Mouse (Mus musculus): ENCODE measurements at regions not wholly inside any gene's neighbourhood (a gene's known extent, or its start where the extent isn't known, plus 50 kb on each side); places are given as distances from the start of the nearest gene placed in this dataset.

- ATAC-seq (no peak), DNase-seq (ENCODE audit: low spot score) (no peak)
- H3K36me3 ChIP-seq (ENCODE audit: insufficient read depth, low read length), result no peaks in the 10 kb centered on the region
- H3K4me3 ChIP-seq (ENCODE audit: low read length), result no peak overlapping the region
- no peak overlapping the region for H3K9ac ChIP-seq (replicated peaks; ENCODE audit: low read length)
- no peak for TF ChIP-seq CTCF (IDR thresholded peaks at IDR 0.05; ENCODE audit: low read depth)
- H3K27ac ChIP-seq, result no peak overlapping the region
- no peak overlapping the region for H3K4me2 ChIP-seq (ENCODE audit: low read depth, low read length)
- no peaks in the 10 kb centered on the region for H3K9me3 ChIP-seq (ENCODE audit: low read length)
- H3K4me1 ChIP-seq (ENCODE audit: insufficient read depth, low read length), result no peaks in the 10 kb centered on the region
- H3K27me3 ChIP-seq (ENCODE audit: insufficient read depth, low read length), result no peaks in the 10 kb centered on the region
These were observed 57.1 kb downstream of the Inhbb start for GRCm38 (mm10) chr1:119364901-119365300.

GRCm38 (mm10) chr1:119358096-119358495, 64.0 kb downstream of the Inhbb start:
- H3K27ac ChIP-seq, result no peak overlapping the region
- no peaks in the 10 kb centered on the region for H3K4me1 ChIP-seq (ENCODE audit: insufficient read depth, low read length)
- no peak overlapping the region for H3K9ac ChIP-seq (replicated peaks; ENCODE audit: low read length)
- H3K4me3 ChIP-seq (ENCODE audit: low read length), result no peak overlapping the region
- no peaks in the 10 kb centered on the region for H3K36me3 ChIP-seq (ENCODE audit: insufficient read depth, low read length)
- no peak overlapping the region for H3K4me2 ChIP-seq (ENCODE audit: low read depth, low read length)
- no peak for DNase-seq (ENCODE audit: low spot score)
- 90% methylated on average over 1 of the region's 1 CpGs for WGBS
- H3K27me3 ChIP-seq (ENCODE audit: insufficient read depth, low read length), result no peaks in the 10 kb centered on the region
- no peak for ATAC-seq
- no peak for TF ChIP-seq CTCF (IDR thresholded peaks at IDR 0.05; ENCODE audit: low read depth)
- no peaks in the 10 kb centered on the region for H3K9me3 ChIP-seq (ENCODE audit: low read length)

GRCm38 (mm10) chr1:119356916-119357315, 65.1 kb downstream of the Inhbb start:
- no peaks in the 10 kb centered on the region for H3K27me3 ChIP-seq (ENCODE audit: insufficient read depth, low read length)
- no peak overlapping the region for H3K27ac ChIP-seq
- H3K9ac ChIP-seq (replicated peaks; ENCODE audit: low read length), result no peak overlapping the region
- DNase-seq (ENCODE audit: low spot score) (no peak), ATAC-seq (no peak)
- H3K4me1 ChIP-seq (ENCODE audit: insufficient read depth, low read length), result no peaks in the 10 kb centered on the region
- 29% methylated on average over 1 of the region's 1 CpGs for WGBS
- H3K4me3 ChIP-seq (ENCODE audit: low read length), result no peak overlapping the region
- no peak overlapping the region for H3K4me2 ChIP-seq (ENCODE audit: low read depth, low read length)
- TF ChIP-seq CTCF (IDR thresholded peaks at IDR 0.05; ENCODE audit: low read depth), result no peak
- no peaks in the 10 kb centered on the region for H3K9me3 ChIP-seq (ENCODE audit: low read length)
- no peaks in the 10 kb centered on the region for H3K36me3 ChIP-seq (ENCODE audit: insufficient read depth, low read length)

- no peak overlapping the region for H3K9ac ChIP-seq (replicated peaks; ENCODE audit: low read length)
- H3K4me3 ChIP-seq (ENCODE audit: low read length), result no peak overlapping the region
- no peak for TF ChIP-seq CTCF (IDR thresholded peaks at IDR 0.05; ENCODE audit: low read depth)
- 86% methylated on average over 5 of the region's 5 CpGs for WGBS
- DNase-seq (ENCODE audit: low spot score), result no peak
- H3K27me3 ChIP-seq (ENCODE audit: insufficient read depth, low read length), result no peaks in the 10 kb centered on the region
- no peaks in the 10 kb centered on the region for H3K4me1 ChIP-seq (ENCODE audit: insufficient read depth, low read length)
- ATAC-seq, result no peak
- H3K27ac ChIP-seq, result no peak overlapping the region
- no peak overlapping the region for H3K4me2 ChIP-seq (ENCODE audit: low read depth, low read length)
- no peaks in the 10 kb centered on the region for H3K9me3 ChIP-seq (ENCODE audit: low read length)
- H3K36me3 ChIP-seq (ENCODE audit: insufficient read depth, low read length), result no peaks in the 10 kb centered on the region
These were observed 66.6 kb downstream of the Inhbb start for GRCm38 (mm10) chr1:119355456-119355855.

- Histone ChIP-seq H3K4me3 (ENCODE audit: low read length) (no peak overlapping the region), H3K9me3 (ENCODE audit: low read length) (no peaks in the 10 kb centered on the region), H3K9ac (replicated peaks; ENCODE audit: low read length) (no peak overlapping the region), H3K4me1 (ENCODE audit: insufficient read depth, low read length) (no peaks in the 10 kb centered on the region), H3K4me2 (ENCODE audit: low read depth, low read length) (no peak overlapping the region), H3K27me3 (ENCODE audit: insufficient read depth, low read length) (no peaks in the 10 kb centered on the region), H3K27ac (no peak overlapping the region), H3K36me3 (ENCODE audit: insufficient read depth, low read length) (no peaks in the 10 kb centered on the region)
- no peak for TF ChIP-seq CTCF (IDR thresholded peaks at IDR 0.05; ENCODE audit: low read depth)
- no peak for DNase-seq (ENCODE audit: low spot score)
- peak; percentile 61; the same call in 1 of the 2 replicates for ATAC-seq
- 80% methylated on average over 8 of the region's 8 CpGs for WGBS
These were observed 70.5 kb downstream of the Inhbb start for GRCm38 (mm10) chr1:119351567-119351966.

GRCm38 (mm10) chr1:119350846-119351245, 71.2 kb downstream of the Inhbb start:
- Histone ChIP-seq H3K4me1 (ENCODE audit: insufficient read depth, low read length) (no peaks in the 10 kb centered on the region), H3K36me3 (ENCODE audit: insufficient read depth, low read length) (no peaks in the 10 kb centered on the region), H3K4me2 (ENCODE audit: low read depth, low read length) (no peak overlapping the region), H3K9ac (replicated peaks; ENCODE audit: low read length) (no peak overlapping the region), H3K27ac (no peak overlapping the region), H3K4me3 (ENCODE audit: low read length) (no peak overlapping the region), H3K27me3 (ENCODE audit: insufficient read depth, low read length) (no peaks in the 10 kb centered on the region), H3K9me3 (ENCODE audit: low read length) (no peaks in the 10 kb centered on the region)
- ATAC-seq (no peak), DNase-seq (ENCODE audit: low spot score) (no peak)
- WGBS, result 94% methylated on average over 4 of the region's 4 CpGs
- TF ChIP-seq CTCF (IDR thresholded peaks at IDR 0.05; ENCODE audit: low read depth), result no peak

- Histone ChIP-seq H3K4me2 (ENCODE audit: low read depth, low read length) (no peak overlapping the region), H3K4me1 (ENCODE audit: insufficient read depth, low read length) (no peaks in the 10 kb centered on the region), H3K36me3 (ENCODE audit: insufficient read depth, low read length) (no peaks in the 10 kb centered on the region), H3K27me3 (ENCODE audit: insufficient read depth, low read length) (no peaks in the 10 kb centered on the region), H3K4me3 (ENCODE audit: low read length) (no peak overlapping the region), H3K27ac (no peak overlapping the region), H3K9me3 (ENCODE audit: low read length) (no peaks in the 10 kb centered on the region), H3K9ac (replicated peaks; ENCODE audit: low read length) (no peak overlapping the region)
- no peak for ATAC-seq
- no peak for TF ChIP-seq CTCF (IDR thresholded peaks at IDR 0.05; ENCODE audit: low read depth)
- no peak for DNase-seq (ENCODE audit: low spot score)
- 93% methylated on average over 7 of the region's 7 CpGs for WGBS
These were observed 71.8 kb downstream of the Inhbb start for GRCm38 (mm10) chr1:119350296-119350695.

All from hindbrain, postnatal 0 days (tissue).